Mouse (Mus musculus) intestine, embryonic 15.5 days (tissue): ENCODE data around the gene Klhdc9. TPM values are rescaled to one million over a fixed set of nuclear protein-coding genes. Genes with fewer than 3 reads are reported as not detected.

ENCODE experiments used
- ATAC-seq: fragments of 200-750 bp; cut with Nextera tagmentation; 2 replicates; pipeline ENCODE4 v1.8.0; 2017; ENCODE audit warnings: moderate TSS enrichment, moderate library complexity
- H3K27ac ChIP-seq: fragments of 300-500 bp; sonication (generic); 2 replicates; pipeline ENCODE4 v1.5.1; 2015; ENCODE audit warnings: mild to moderate bottlenecking, inconsistent platforms
- H3K27me3 ChIP-seq: fragments of 300-500 bp; sonication (generic); replicated peaks from 2 replicates; pipeline ENCODE4 v1.6.1; 2015; ENCODE audit warnings: inconsistent platforms
- H3K36me3 ChIP-seq: fragments of 300-500 bp; sonication (generic); 2 replicates; pipeline ENCODE4 v1.6.1; 2015; ENCODE audit warnings: inconsistent platforms
- H3K4me1 ChIP-seq: fragments of 300-500 bp; sonication (generic); replicated peaks from 2 replicates; pipeline ENCODE4 v1.6.1; 2015; ENCODE audit warnings: inconsistent platforms
- H3K4me2 ChIP-seq: fragments of 300-500 bp; sonication (generic); replicated peaks from 2 replicates; pipeline ENCODE4 v1.6.1; 2015; ENCODE audit warnings: mild to moderate bottlenecking, inconsistent platforms
- H3K4me3 ChIP-seq: fragments of 300-500 bp; sonication (generic); replicated peaks from 2 replicates; pipeline ENCODE4 v1.5.1; 2015; ENCODE audit warnings: inconsistent platforms
- H3K9ac ChIP-seq: fragments of 300-500 bp; sonication (generic); 2 replicates; pipeline ENCODE4 v1.6.1; 2015; ENCODE audit warnings: inconsistent platforms
- H3K9me3 ChIP-seq: fragments of 300-500 bp; sonication (generic); 2 replicates; pipeline ENCODE4 v1.6.1; 2016; ENCODE audit warnings: inconsistent platforms
- WGBS: fragments of 180-500 bp; shearing (Covaris S2); methylation state at CpG from one replicate; pipeline ENCODE4 v1.1.7; 2015; 5-methylcytosine and 5-hydroxymethylcytosine counted together
- polyA plus RNA-seq: library from polyadenylated mRNA; unstranded; fragments of >200 nt; fragmentation: Nextera tagmentation; extraction: Ambion mirVana; gene quantifications from 2 replicates; pipeline ENCODE4 v1.2.1, GENCODE M21; 2015

Gene Klhdc9
- polyA plus RNA-seq, 1 experiment from 2014 or later: 0.94 TPM

- Histone ChIP-seq H3K9me3 (no peaks in the 10 kb centered on the region), H3K4me1 (peaks cover 9% of the 10 kb centered on the region; the same call in 1 of the 2 replicates), H3K4me3 (no peak overlapping the region), H3K27me3 (no peaks in the 10 kb centered on the region), H3K4me2 (no peak overlapping the region), H3K27ac (no peak overlapping the region), H3K36me3 (no peaks in the 10 kb centered on the region), H3K9ac (no peak overlapping the region)
- no peak for ATAC-seq
- 82% methylated on average over 2 of the region's 2 CpGs for WGBS
Observed at GRCm38 (mm10) chr1:171349210-171349609, 11.4 kb downstream of the Klhdc9 start.

GRCm38 (mm10) chr1:171348665-171349064 is 11.9 kb downstream of the Klhdc9 start:
- WGBS: 87% methylated on average over 3 of the region's 3 CpGs
- Histone ChIP-seq H3K27me3 (no peaks in the 10 kb centered on the region), H3K4me2 (no peak overlapping the region), H3K27ac (no peak overlapping the region), H3K9ac (no peak overlapping the region), H3K4me3 (no peak overlapping the region), H3K4me1 (peaks cover 9% of the 10 kb centered on the region; the same call in 1 of the 2 replicates), H3K9me3 (no peaks in the 10 kb centered on the region), H3K36me3 (no peaks in the 10 kb centered on the region)
- no peak for ATAC-seq

GRCm38 (mm10) chr1:171346095-171346450 is 14.5 kb downstream of the Klhdc9 start:
- Histone ChIP-seq H3K27me3 (no peaks in the 10 kb centered on the region), H3K27ac (no peak overlapping the region; the same call in 1 of the 2 replicates), H3K4me3 (peak overlapping the region; percentile 75), H3K4me2 (peak overlapping the region; percentile 79), H3K9ac (peak overlapping the region; percentile 79), H3K36me3 (peaks cover 14% of the 10 kb centered on the region), H3K4me1 (peaks cover 9% of the 10 kb centered on the region; the same call in 1 of the 2 replicates), H3K9me3 (no peaks in the 10 kb centered on the region)
- peak; percentile 4; the same call in 1 of the 2 replicates for ATAC-seq
- WGBS: under 1% methylated on average over 14 of the region's 14 CpGs

DNA sequence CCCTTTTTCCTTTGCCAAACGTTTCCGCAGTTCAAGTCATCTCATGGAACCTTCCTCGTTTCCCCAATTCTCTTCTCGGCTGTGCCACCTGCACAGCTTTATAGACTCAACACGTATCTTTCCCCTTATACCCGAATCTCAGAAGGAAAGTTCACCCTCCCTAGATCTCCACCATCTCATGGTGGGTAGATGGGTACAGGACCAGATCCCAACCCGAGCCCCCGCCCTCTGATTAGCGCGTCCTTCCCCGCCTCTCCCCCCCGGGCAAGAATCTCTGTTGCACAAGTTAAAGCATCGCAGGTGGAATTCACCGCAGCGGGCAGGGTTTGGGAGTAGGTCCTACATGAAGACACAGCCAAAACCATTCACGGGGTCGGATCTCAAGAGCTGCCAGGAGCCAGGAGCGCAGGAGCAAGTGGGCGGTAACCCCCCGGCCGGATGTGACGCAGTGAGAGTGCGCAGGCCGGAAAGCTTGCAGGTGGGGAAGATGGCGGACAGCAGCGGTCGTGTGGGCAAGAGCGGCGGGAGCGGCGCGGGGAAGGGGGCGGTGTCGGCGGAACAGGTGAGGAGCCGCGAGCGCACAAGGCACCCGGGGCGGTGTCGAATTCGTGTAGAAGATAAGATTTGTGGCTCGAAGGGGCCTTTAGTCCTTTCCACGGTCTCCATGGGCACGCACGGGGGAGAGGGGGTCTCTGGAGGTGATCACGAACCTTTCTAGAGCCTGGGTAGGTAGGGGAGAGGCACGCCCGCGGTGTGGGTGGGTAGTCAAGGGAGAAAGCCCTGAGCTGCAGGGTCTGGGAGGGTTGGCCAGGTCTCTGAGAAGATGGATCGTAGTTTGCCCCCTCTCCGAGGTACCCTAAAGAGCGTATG is 15.1 kb downstream of the Klhdc9 start, which contains the start of the genes Nit1 and Pfdn2:
Gene Nit1, minus strand, starts transcription at position 422 of the 870 bp plus-strand sequence.
Gene Pfdn2, plus strand, starts transcription at position 446 of the 870 bp plus-strand sequence.
- H3K4me3 ChIP-seq: peak within 1 kb of the TSS; percentile 75
- WGBS: under 1% methylated on average over 53 of the region's 53 CpGs
- H3K27ac ChIP-seq: peak within 1 kb of the TSS; percentile 55
- H3K36me3 ChIP-seq: peaks cover 14% of the 10 kb centered on the region
- H3K27me3 ChIP-seq: no peaks in the 10 kb centered on the region
- peak; percentile 92 for ATAC-seq
- no peaks in the 10 kb centered on the region for H3K9me3 ChIP-seq
- H3K4me2 ChIP-seq: peak within 1 kb of the TSS; percentile 79
- H3K4me1 ChIP-seq: peaks cover 9% of the 10 kb centered on the region; the same call in 1 of the 2 replicates
- peak within 1 kb of the TSS; percentile 79 for H3K9ac ChIP-seq

GRCm38 (mm10) chr1:171344715-171345114 is 15.9 kb downstream of the Klhdc9 start:
- peaks cover 9% of the 10 kb centered on the region; the same call in 1 of the 2 replicates for H3K4me1 ChIP-seq
- 70% methylated on average over 9 of the region's 9 CpGs for WGBS
- H3K27me3 ChIP-seq: no peaks in the 10 kb centered on the region
- no peaks in the 10 kb centered on the region for H3K9me3 ChIP-seq
- H3K36me3 ChIP-seq: peaks cover 16% of the 10 kb centered on the region
- H3K27ac ChIP-seq: no peak overlapping the region
- H3K4me3 ChIP-seq: peak overlapping the region; percentile 75
- ATAC-seq: no peak
- peak overlapping the region; percentile 79 for H3K9ac ChIP-seq
- H3K4me2 ChIP-seq: peak overlapping the region; percentile 79

- ATAC-seq: 0 out of 2 replicates have a peak, but pooled peaks have one; percentile 18
- H3K9ac ChIP-seq: no peak overlapping the region
- 73% methylated on average over 9 of the region's 9 CpGs for WGBS
- no peaks in the 10 kb centered on the region for H3K9me3 ChIP-seq
- H3K4me1 ChIP-seq: peaks cover 9% of the 10 kb centered on the region; the same call in 1 of the 2 replicates
- peak overlapping the region; percentile 79 for H3K4me2 ChIP-seq
- H3K4me3 ChIP-seq: peak overlapping the region; percentile 75; the same call in 1 of the 2 replicates
- no peaks in the 10 kb centered on the region for H3K27me3 ChIP-seq
- peaks cover 18% of the 10 kb centered on the region for H3K36me3 ChIP-seq
- no peak overlapping the region for H3K27ac ChIP-seq
Observed at GRCm38 (mm10) chr1:171343922-171344677, 16.5 kb downstream of the Klhdc9 start.

- H3K4me3 ChIP-seq: no peak overlapping the region
- H3K9me3 ChIP-seq: no peaks in the 10 kb centered on the region
- ATAC-seq: no peak
- H3K4me1 ChIP-seq: peaks cover 9% of the 10 kb centered on the region; the same call in 1 of the 2 replicates
- no peaks in the 10 kb centered on the region for H3K27me3 ChIP-seq
- peaks cover 29% of the 10 kb centered on the region for H3K36me3 ChIP-seq
- no peak overlapping the region for H3K9ac ChIP-seq
- WGBS: 86% methylated on average over 16 of the region's 16 CpGs
- no peak overlapping the region for H3K4me2 ChIP-seq
- no peak overlapping the region for H3K27ac ChIP-seq
Observed at GRCm38 (mm10) chr1:171342262-171343207, 18.1 kb downstream of the Klhdc9 start.

DNA sequence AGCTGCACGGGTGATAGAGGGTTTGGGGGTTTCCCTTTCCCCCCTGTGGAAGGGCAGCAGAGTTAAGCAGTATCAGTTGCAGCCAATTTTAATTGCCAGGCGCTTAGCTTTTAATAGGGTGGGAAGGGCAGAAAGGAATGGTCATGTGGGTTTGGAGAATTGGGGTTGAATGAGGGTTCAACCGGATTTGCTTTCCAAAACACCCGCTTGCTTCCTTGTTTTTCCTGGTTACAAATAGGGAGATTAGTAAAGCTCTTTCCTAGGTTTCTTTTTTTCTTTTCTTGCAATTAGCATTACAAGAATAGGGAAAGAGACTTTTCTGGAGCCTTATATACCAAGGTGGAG is 30.4 kb downstream of the Klhdc9 start:
- WGBS: 0% methylated on average over 4 of the region's 4 CpGs
- peaks cover 16% of the 10 kb centered on the region; the same call in 1 of the 2 replicates for H3K4me1 ChIP-seq
- no peaks in the 10 kb centered on the region for H3K9me3 ChIP-seq
- H3K9ac ChIP-seq: peak overlapping the region; percentile 95
- H3K4me3 ChIP-seq: peak overlapping the region; percentile 93
- H3K4me2 ChIP-seq: peak overlapping the region; percentile 76
- ATAC-seq: no peak
- peak overlapping the region; percentile 99 for H3K27ac ChIP-seq
- H3K27me3 ChIP-seq: no peaks in the 10 kb centered on the region
- no peaks in the 10 kb centered on the region for H3K36me3 ChIP-seq

GRCm38 (mm10) chr1:171329433-171330215 is 31.0 kb downstream of the Klhdc9 start:
- H3K27ac ChIP-seq: peak overlapping the region; percentile 99
- peak overlapping the region; percentile 95 for H3K9ac ChIP-seq
- H3K4me1 ChIP-seq: peaks cover 16% of the 10 kb centered on the region; the same call in 1 of the 2 replicates
- peak overlapping the region; percentile 76 for H3K4me2 ChIP-seq
- ATAC-seq: peak; percentile 89
- H3K27me3 ChIP-seq: no peaks in the 10 kb centered on the region
- H3K4me3 ChIP-seq: peak overlapping the region; percentile 93
- H3K9me3 ChIP-seq: no peaks in the 10 kb centered on the region
- no peaks in the 10 kb centered on the region for H3K36me3 ChIP-seq
- under 1% methylated on average over 58 of the region's 61 CpGs for WGBS

DNA sequence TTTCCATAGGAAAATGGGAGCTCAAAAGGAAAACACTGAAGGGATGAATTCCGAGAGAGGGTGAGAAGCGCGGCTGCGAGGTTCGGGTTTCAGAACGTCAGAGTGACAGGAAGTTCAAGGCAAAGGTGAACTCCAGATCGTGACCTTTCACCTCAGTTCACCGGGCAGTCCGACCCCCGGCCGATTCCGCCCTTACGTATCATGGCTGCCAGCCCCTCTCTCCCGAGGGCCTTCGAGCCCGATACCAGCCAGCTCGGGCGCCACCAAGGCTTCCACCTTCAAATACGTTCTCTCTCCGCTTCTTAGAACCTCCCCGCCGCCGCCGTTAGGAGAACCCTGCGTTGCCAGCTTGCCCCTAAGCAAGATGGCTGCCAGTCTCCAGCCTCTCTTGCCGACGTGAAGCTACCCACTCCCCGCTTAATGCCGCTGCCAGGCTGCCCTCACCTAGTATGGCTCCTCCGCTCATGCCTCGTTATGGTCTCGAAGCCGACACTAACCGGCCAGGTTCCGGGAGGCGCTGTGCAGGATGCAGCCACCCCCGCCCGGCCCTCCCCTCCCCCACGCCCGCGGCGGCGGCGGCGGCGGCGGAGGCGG is 31.7 kb downstream of the Klhdc9 start, which contains the start of gene Dedd:
Gene Dedd, plus strand, starts transcription at position 307 of the 594 bp plus-strand sequence.
- peaks cover 16% of the 10 kb centered on the region; the same call in 1 of the 2 replicates for H3K4me1 ChIP-seq
- ATAC-seq: peak; percentile 96

More for the DNA sequence above, 31.7 kb downstream of the Klhdc9 start, which contains the start of gene Dedd:
- Histone ChIP-seq H3K9me3 (no peaks in the 10 kb centered on the region), H3K27me3 (no peaks in the 10 kb centered on the region), H3K4me2 (peak within 1 kb of the TSS; percentile 77), H3K9ac (peak within 1 kb of the TSS; percentile 95), H3K27ac (peak within 1 kb of the TSS; percentile 99), H3K36me3 (no peaks in the 10 kb centered on the region), H3K4me3 (peak within 1 kb of the TSS; percentile 93)
- under 1% methylated on average over 46 of the region's 48 CpGs for WGBS
